Mouse (Mus musculus) erythroblast, embryonic 14.5 days (primary cell): Measurements from ENCODE around the gene Ints11. TPM values are rescaled to one million over a fixed set of nuclear protein-coding genes. Genes with fewer than 3 reads are reported as not detected.

ENCODE experiments used
- H3K27me3 ChIP-seq: 2 replicates; pipeline ENCODE4 v1.6.1; 2012; ENCODE audit warnings: inconsistent platforms; ENCODE audit not compliant: control insufficient read depth
- H3K36me3 ChIP-seq: 2 replicates; pipeline ENCODE4 v1.6.1; 2012; ENCODE audit warnings: mild to moderate bottlenecking, inconsistent platforms; ENCODE audit not compliant: control insufficient read depth
- H3K4me1 ChIP-seq: 2 replicates; pipeline ENCODE4 v1.6.1; 2012; ENCODE audit warnings: inconsistent platforms; ENCODE audit not compliant: control insufficient read depth
- H3K4me3 ChIP-seq: replicated peaks from 2 replicates; pipeline ENCODE3; 2012; ENCODE audit warnings: moderate library complexity, mild to moderate bottlenecking, inconsistent platforms
- H3K9me3 ChIP-seq: 2 replicates; pipeline ENCODE4 v1.6.1; 2012; ENCODE audit warnings: low read length, inconsistent platforms, mixed read lengths; ENCODE audit not compliant: control insufficient read depth
- GATA1 ChIP-seq: IDR thresholded peaks from 2 replicates; pipeline ENCODE4 v1.6.1; 2012; ENCODE audit warnings: low read length, inconsistent platforms, mixed read lengths
- TAL1 ChIP-seq: IDR thresholded peaks from 3 replicates; pipeline ENCODE4 v1.6.1; 2012; ENCODE audit warnings: low read length, inconsistent platforms, mixed read lengths
- polyA plus RNA-seq: library from polyadenylated mRNA; stranded (reverse); fragments of >175 nt; gene quantifications from 2 replicates; pipeline ENCODE4 v1.2.3, GENCODE M21; 2012

Gene Ints11
- polyA plus RNA-seq, 1 experiment = 0.94 TPM

DNA sequence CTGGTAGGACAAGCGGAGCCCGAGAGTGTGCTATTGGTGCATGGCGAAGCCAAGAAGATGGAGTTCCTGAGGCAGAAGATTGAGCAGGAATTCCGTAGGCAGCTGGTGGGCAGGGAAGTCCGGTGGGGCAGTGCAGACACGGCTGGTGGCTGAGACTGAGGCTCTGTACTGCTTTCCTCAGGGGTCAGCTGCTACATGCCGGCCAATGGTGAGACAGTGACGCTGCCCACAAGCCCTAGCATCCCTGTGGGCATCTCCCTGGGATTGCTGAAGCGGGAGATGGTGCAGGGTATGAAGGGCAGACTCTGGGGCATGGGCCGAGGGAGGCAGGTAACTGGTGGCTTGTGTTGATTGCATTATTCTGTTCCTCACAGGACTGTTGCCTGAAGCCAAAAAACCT, 18.3 kb downstream of the Ints11 start:
- H3K36me3 ChIP-seq = peaks cover 68% of the 10 kb centered on the region
- no peaks in the 10 kb centered on the region for H3K9me3 ChIP-seq
- no peaks in the 10 kb centered on the region for H3K27me3 ChIP-seq
- no peak overlapping the region for H3K4me3 ChIP-seq
- TF ChIP-seq GATA1 = no peak
- TF ChIP-seq TAL1 = no peak
- H3K4me1 ChIP-seq = peaks cover 23% of the 10 kb centered on the region

DNA sequence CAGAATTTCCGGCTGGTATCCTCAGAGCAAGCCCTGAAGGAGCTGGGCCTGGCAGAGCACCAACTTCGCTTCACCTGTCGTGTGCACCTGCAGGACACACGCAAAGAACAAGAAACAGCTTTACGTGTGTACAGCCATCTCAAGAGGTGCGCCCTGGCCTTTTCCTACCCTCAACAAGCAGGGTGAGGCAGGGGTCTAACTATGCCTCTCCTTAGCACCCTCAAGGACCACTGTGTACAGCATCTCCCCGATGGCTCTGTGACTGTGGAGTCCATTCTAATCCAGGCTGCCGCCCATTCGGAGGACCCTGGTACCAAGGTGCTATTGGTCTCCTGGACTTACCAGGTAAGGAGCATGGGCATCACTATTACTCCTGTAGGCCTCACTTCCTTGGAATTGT, 18.8 kb downstream of the Ints11 start:
- Histone ChIP-seq H3K9me3 (no peaks in the 10 kb centered on the region), H3K36me3 (peaks cover 65% of the 10 kb centered on the region), H3K4me3 (no peak overlapping the region), H3K27me3 (no peaks in the 10 kb centered on the region), H3K4me1 (peaks cover 28% of the 10 kb centered on the region)
- TF ChIP-seq GATA1 (no peak), TAL1 (no peak)

- no peaks in the 10 kb centered on the region for H3K9me3 ChIP-seq
- no peaks in the 10 kb centered on the region for H3K27me3 ChIP-seq
- no peak overlapping the region for H3K4me3 ChIP-seq
- TF ChIP-seq TAL1 = no peak
- TF ChIP-seq GATA1 = no peak
- H3K4me1 ChIP-seq = peaks cover 39% of the 10 kb centered on the region
- H3K36me3 ChIP-seq = peaks cover 58% of the 10 kb centered on the region
Observed at GRCm38 (mm10) chr4:155889316-155889715, 20.0 kb downstream of the Ints11 start.

GRCm38 (mm10) chr4:155891011-155891471, 21.7 kb downstream of the Ints11 start:
- H3K36me3 ChIP-seq = peaks cover 57% of the 10 kb centered on the region
- no peak for TF ChIP-seq GATA1
- TF ChIP-seq TAL1 = no peak

DNA sequence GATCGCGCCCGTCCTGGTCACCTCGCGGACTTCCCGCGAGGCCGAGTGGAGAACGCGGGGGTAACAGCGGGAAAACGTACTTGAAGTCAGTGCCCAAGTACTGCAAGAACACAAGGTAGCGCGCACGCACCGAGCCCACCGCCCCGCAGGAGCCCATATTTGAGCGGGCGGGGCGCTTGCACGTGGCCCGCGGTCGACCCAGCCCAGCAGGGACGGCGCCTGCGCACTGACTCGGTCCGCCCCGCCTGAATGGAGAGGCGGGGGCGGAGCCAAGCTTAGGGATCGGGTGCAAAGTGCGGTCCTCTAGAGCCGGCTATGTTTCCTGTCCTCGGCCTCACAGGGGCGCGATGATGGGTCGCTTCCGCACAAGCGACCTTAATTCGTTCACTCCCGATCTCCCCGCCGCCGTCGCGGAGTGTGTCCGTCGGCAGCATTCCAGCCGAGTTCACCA, 22.2 kb downstream of the Ints11 start, which contains the start of the genes Pusl1 and Acap3:
Gene Pusl1, minus strand, starts transcription at position 231 of the 451 bp plus-strand sequence.
Gene Acap3, plus strand, starts transcription at position 272 of the 451 bp plus-strand sequence.
- Histone ChIP-seq H3K36me3 (peaks cover 57% of the 10 kb centered on the region), H3K27me3 (no peaks in the 10 kb centered on the region), H3K9me3 (no peaks in the 10 kb centered on the region), H3K4me3 (peak within 1 kb of the TSS; percentile 89), H3K4me1 (peaks cover 58% of the 10 kb centered on the region)
- TF ChIP-seq GATA1 = no peak

More at GRCm38 (mm10) chr4:155891011-155891471, 21.7 kb downstream of the Ints11 start:
- no peaks in the 10 kb centered on the region for H3K9me3 ChIP-seq
- H3K27me3 ChIP-seq = no peaks in the 10 kb centered on the region
- H3K4me3 ChIP-seq = peak overlapping the region; percentile 89
- H3K4me1 ChIP-seq = peaks cover 57% of the 10 kb centered on the region

GRCm38 (mm10) chr4:155892017-155892416, 22.7 kb downstream of the Ints11 start:
- H3K4me3 ChIP-seq = peak overlapping the region; percentile 89
- H3K27me3 ChIP-seq = no peaks in the 10 kb centered on the region
- peaks cover 57% of the 10 kb centered on the region for H3K36me3 ChIP-seq
- H3K4me1 ChIP-seq = peaks cover 58% of the 10 kb centered on the region
- no peak for TF ChIP-seq TAL1
- no peak for TF ChIP-seq GATA1
- peaks cover 4% of the 10 kb centered on the region for H3K9me3 ChIP-seq

DNA sequence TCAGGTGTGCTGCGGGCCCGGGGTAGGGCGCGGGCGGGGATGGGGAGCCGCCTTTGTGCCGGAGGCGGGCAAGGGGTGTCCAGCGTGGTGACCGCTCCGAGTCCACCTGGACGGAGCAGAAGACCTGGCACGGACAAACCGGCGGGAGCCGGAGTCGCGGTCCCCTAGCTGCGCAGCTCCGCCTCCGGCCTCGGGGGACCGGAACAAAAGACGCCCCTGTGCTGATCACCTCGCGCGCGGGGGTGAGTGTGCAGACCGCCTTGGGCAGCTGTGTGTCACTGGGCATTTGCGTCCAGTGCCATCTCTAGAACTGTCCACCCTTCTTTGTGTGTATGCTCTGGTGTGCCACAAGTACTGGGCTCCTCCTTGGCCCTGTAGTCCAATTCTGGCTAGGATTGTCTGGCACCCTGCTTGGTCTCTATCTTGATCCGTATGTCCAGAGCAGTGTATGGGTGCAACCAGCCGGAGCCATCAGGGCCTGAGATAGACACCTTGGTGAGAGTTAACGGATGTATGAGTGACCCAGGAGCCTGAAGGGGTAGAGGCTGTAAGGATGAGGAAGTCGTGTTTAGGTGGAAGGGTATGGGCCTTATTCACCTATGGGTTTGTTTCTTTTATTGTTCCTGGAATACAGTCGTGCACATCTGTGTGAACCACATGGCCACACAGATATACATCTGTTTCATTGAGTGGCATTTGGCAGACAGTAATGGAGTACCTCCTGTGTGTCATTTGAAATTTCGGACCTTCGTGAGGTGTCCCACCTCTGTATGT, 23.3 kb downstream of the Ints11 start:
- no peak; the same call in 2 of the 3 replicates for TF ChIP-seq TAL1
- no peak for TF ChIP-seq GATA1
- Histone ChIP-seq H3K4me1 (peaks cover 58% of the 10 kb centered on the region), H3K36me3 (peaks cover 55% of the 10 kb centered on the region), H3K27me3 (no peaks in the 10 kb centered on the region), H3K4me3 (peak overlapping the region; percentile 89), H3K9me3 (peaks cover 6% of the 10 kb centered on the region)

DNA sequence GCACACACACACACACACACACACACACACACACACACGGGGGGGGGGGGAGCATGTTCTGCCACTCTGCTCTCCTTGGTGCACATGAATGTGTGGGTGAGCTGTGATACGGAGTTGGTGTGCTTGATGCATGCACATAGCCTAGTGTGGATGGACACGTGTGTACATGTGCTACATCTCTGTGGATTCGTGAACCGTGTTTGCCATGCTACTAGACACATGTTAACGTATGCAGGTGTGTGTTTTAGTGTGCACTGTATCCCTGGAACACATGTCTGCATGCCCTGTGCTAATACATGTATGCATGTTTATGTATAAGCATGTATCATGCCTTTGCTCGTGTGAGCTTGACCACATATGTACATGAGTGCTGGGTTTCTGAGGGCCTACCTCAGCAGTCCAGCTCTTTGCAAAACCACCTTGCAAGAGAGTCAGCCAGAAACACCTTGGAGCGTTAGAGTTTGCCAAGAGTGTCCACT, 23.9 kb downstream of the Ints11 start:
- peak overlapping the region; percentile 89 for H3K4me3 ChIP-seq
- H3K9me3 ChIP-seq = peaks cover 9% of the 10 kb centered on the region
- no peaks in the 10 kb centered on the region for H3K27me3 ChIP-seq
- H3K36me3 ChIP-seq = peaks cover 53% of the 10 kb centered on the region
- peaks cover 58% of the 10 kb centered on the region for H3K4me1 ChIP-seq
- TF ChIP-seq TAL1 = no peak
- no peak for TF ChIP-seq GATA1

- Histone ChIP-seq H3K36me3 (peaks cover 53% of the 10 kb centered on the region), H3K9me3 (peaks cover 9% of the 10 kb centered on the region), H3K4me3 (peak overlapping the region; percentile 89), H3K27me3 (no peaks in the 10 kb centered on the region), H3K4me1 (peaks cover 58% of the 10 kb centered on the region)
- TF ChIP-seq TAL1 = no peak
- no peak for TF ChIP-seq GATA1
Observed at GRCm38 (mm10) chr4:155894311-155894881, 25.1 kb downstream of the Ints11 start.
